Mouse (Mus musculus) layer of hippocampus, adult 2 months (tissue): ENCODE measurements around the gene Cyth3. TPM values are rescaled to one million over a fixed set of nuclear protein-coding genes. Genes with fewer than 3 reads are reported as not detected.
A peak's percentile ranks its signal among the peaks of the same experiment; 100 is the strongest.

Source experiments
- DNase-seq, 2 experiments: peaks; one replicate each; pipeline ENCODE4 v3.0.0; 2022; ENCODE audit warnings: low spot score in 2 of 2
- H3K27ac ChIP-seq: fragments of 200-600 bp; 2 replicates; pipeline ENCODE4 v1.8.1; 2022
- H3K4me3 ChIP-seq: fragments of 200-600 bp; 2 replicates; pipeline ENCODE4 v1.8.1; 2022; ENCODE audit warnings: mild to moderate bottlenecking
- CTCF ChIP-seq: fragments of 200-600 bp; conservative IDR thresholded peaks from 2 replicates; pipeline ENCODE4 v1.8.1; 2022; ENCODE audit warnings: antibody characterized with exemption, mild to moderate bottlenecking, moderate library complexity
- total RNA-seq, 2 experiments: library from RNA; stranded (reverse); gene quantifications; 2 replicates each; pipeline ENCODE4 v1.2.3; 2021

Cyth3 gene
- total RNA-seq, 2 experiments from 2014 or later, result 43.7 to 46.1 TPM

- Histone ChIP-seq H3K4me3 (no peak overlapping the region), H3K27ac (no peak overlapping the region)
- no peak for TF ChIP-seq CTCF
- DNase-seq, result no peak
Measured at GRCm38 (mm10) chr5:143620196-143620595, 2.1 kb upstream of the Cyth3 start.

GRCm38 (mm10) chr5:143620941-143621340, 1.3 kb upstream of the Cyth3 start:
- TF ChIP-seq CTCF, result no peak
- no peak for DNase-seq
- Histone ChIP-seq H3K4me3 (no peak overlapping the region), H3K27ac (no peak overlapping the region)

- no peak for TF ChIP-seq CTCF
- no peak for DNase-seq
- H3K4me3 ChIP-seq, result peak overlapping the region; percentile 80
Measured at GRCm38 (mm10) chr5:143622623-143623150, 440 bp downstream of the Cyth3 start.

GRCm38 (mm10) chr5:143623356-143624295, 1.4 kb downstream of the Cyth3 start:
- H3K4me3 ChIP-seq, result peak overlapping the region; percentile 80
- H3K27ac ChIP-seq, result peak overlapping the region; percentile 87
- peak; percentile 52 for TF ChIP-seq CTCF
- no peak for DNase-seq

More at GRCm38 (mm10) chr5:143622623-143623150, 440 bp downstream of the Cyth3 start:
- H3K27ac ChIP-seq, result peak overlapping the region; percentile 87

- peak overlapping the region; percentile 80; the same call in 1 of the 2 replicates for H3K4me3 ChIP-seq
- peak overlapping the region; percentile 87 for H3K27ac ChIP-seq
- DNase-seq, result no peak
- no peak for TF ChIP-seq CTCF
Measured at GRCm38 (mm10) chr5:143624449-143624848, 2.2 kb downstream of the Cyth3 start.

- DNase-seq, result no peak
- Histone ChIP-seq H3K27ac (peak overlapping the region; percentile 87; the same call in 1 of the 2 replicates), H3K4me3 (peak overlapping the region; percentile 32; the same call in 1 of the 2 replicates)
- no peak for TF ChIP-seq CTCF
Measured at GRCm38 (mm10) chr5:143625497-143625896, 3.2 kb downstream of the Cyth3 start.

GRCm38 (mm10) chr5:143625940-143626588, 3.8 kb downstream of the Cyth3 start:
- Histone ChIP-seq H3K27ac (peak overlapping the region; percentile 87), H3K4me3 (peak overlapping the region; percentile 32)
- DNase-seq, result no peak
- no peak for TF ChIP-seq CTCF

GRCm38 (mm10) chr5:143627507-143627906, 5.3 kb downstream of the Cyth3 start:
- no peak overlapping the region for H3K4me3 ChIP-seq
- no peak for DNase-seq
- peak; percentile 68 for TF ChIP-seq CTCF
- no peak overlapping the region for H3K27ac ChIP-seq

GRCm38 (mm10) chr5:143627926-143628325, 5.7 kb downstream of the Cyth3 start:
- no peak overlapping the region for H3K4me3 ChIP-seq
- DNase-seq, result no peak
- no peak for TF ChIP-seq CTCF
- no peak overlapping the region for H3K27ac ChIP-seq

GRCm38 (mm10) chr5:143629686-143630085, 7.4 kb downstream of the Cyth3 start:
- H3K27ac ChIP-seq, result no peak overlapping the region
- no peak for TF ChIP-seq CTCF
- H3K4me3 ChIP-seq, result no peak overlapping the region
- no peak for DNase-seq

GRCm38 (mm10) chr5:143630214-143630613, 8.0 kb downstream of the Cyth3 start:
- peak; percentile 66 for TF ChIP-seq CTCF
- Histone ChIP-seq H3K4me3 (no peak overlapping the region), H3K27ac (no peak overlapping the region)
- DNase-seq, result no peak

- H3K4me3 ChIP-seq, result no peak overlapping the region
- no peak overlapping the region for H3K27ac ChIP-seq
- no peak for TF ChIP-seq CTCF
- no peak for DNase-seq
Measured at GRCm38 (mm10) chr5:143630738-143631137, 8.5 kb downstream of the Cyth3 start.

- no peak for TF ChIP-seq CTCF
- no peak overlapping the region for H3K4me3 ChIP-seq
- H3K27ac ChIP-seq, result no peak overlapping the region
- DNase-seq, result no peak
Measured at GRCm38 (mm10) chr5:143631559-143631958, 9.3 kb downstream of the Cyth3 start.
